Mouse (Mus musculus): Measurements from ENCODE around the gene Avpr1a. TPM values are rescaled to one million over a fixed set of nuclear protein-coding genes. Genes with fewer than 3 reads are reported as not detected.

Gene Avpr1a
- polyA plus RNA-seq (2015; fragmentation: Nextera tagmentation; extraction: Ambion mirVana), result 0.35 and 0.58 TPM in 2 replicates

DNA sequence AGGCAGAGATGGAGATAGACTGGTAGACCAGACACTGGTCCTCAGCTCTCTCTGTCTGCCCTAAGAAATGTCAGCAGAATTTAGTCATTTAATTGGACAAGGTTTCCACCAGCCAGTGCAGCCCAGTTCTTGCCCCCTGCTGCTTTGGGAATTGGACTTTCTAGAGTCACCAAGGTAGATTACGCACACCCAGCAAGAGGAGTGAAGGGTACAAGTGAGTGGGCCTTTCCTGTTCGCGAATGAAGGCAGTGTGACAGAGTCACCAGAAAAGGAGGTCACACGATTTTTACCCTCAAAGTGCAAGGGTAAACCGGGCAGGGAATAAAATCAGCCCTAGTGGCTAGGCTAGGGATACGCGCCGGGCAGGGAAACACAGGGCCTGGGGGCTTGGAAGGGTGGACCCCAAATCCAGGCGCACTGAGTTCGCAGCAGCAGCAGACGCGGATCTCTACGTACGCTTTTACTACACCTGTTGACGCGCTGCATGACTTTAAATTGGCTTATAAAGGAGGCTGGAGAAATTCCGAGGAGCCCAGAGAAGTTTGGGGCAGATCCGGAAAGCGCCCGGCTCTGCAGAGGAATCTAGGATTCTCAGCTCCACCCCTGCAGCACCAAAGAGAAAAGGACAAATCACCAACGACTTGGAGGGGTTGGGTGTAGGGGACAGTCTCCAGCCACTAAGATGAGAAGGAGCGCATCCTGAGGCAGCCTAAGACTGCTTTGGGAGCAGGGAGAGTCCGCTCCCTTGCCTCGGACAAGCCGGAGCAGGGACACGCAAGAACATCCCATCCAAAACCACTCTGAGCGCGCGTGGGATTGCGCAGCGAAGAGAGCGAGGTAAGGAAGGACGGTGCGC lies at the start of gene Avpr1a:
Avpr1a (plus strand) TSS at position 639 of the 856 bp plus-strand sequence.
- Histone ChIP-seq H3K9ac (peak within 1 kb of the TSS; percentile 31; the same call in 1 of the 2 replicates), H3K27ac (no peak within 1 kb of the TSS), H3K4me2 (peak within 1 kb of the TSS; percentile 96), H3K9me3 (replicated peaks) (no peaks in the 10 kb centered on the region), H3K4me3 (peak within 1 kb of the TSS; percentile 56), H3K36me3 (no peaks in the 10 kb centered on the region), H3K4me1 (replicated peaks) (peaks cover 18% of the 10 kb centered on the region), H3K27me3 (peaks cover 39% of the 10 kb centered on the region)
- WGBS, result 9% methylated on average over 34 of the region's 34 CpGs
- ATAC-seq (replicated peaks; ENCODE audit: insufficient number of reproducible peaks, insufficient read depth, low FRiP score, low read depth), result no peak

GRCm38 (mm10) chr10:122402270-122402669 lies 46.0 kb upstream of the Avpr1a start:
- 32% methylated on average over 1 of the region's 1 CpGs for WGBS
- Histone ChIP-seq H3K9ac (no peak overlapping the region), H3K4me3 (no peak overlapping the region), H3K4me1 (replicated peaks) (no peaks in the 10 kb centered on the region), H3K27ac (no peak overlapping the region), H3K9me3 (replicated peaks) (no peaks in the 10 kb centered on the region), H3K36me3 (no peaks in the 10 kb centered on the region), H3K4me2 (no peak overlapping the region), H3K27me3 (no peaks in the 10 kb centered on the region)
- no peak for ATAC-seq (replicated peaks; ENCODE audit: insufficient number of reproducible peaks, insufficient read depth, low FRiP score, low read depth)

DNA sequence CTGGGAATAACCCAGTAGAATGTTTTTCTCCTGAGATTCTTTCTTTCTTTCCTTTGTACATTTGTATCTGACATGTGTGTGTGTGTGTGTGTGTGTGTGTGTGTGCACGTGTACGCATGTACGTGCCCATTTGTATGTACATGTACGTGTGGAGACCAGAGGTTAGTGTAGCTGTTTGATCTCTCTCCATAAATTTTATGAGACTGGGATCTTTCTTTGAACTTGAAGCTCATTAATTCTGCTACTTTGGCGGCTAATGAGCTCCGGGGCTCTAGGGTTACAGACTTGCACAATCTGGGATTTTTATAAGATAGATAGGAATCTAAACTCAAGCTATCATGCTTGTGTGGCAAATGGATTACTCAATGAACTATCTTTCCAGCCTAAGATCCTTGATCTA lies 42.0 kb upstream of the Avpr1a start:
- WGBS, result 91% methylated on average over 6 of the region's 6 CpGs
- H3K27ac ChIP-seq, result no peak overlapping the region
- no peaks in the 10 kb centered on the region for H3K27me3 ChIP-seq
- H3K9me3 ChIP-seq (replicated peaks), result no peaks in the 10 kb centered on the region
- H3K36me3 ChIP-seq, result no peaks in the 10 kb centered on the region
- H3K4me1 ChIP-seq (replicated peaks), result no peaks in the 10 kb centered on the region
- no peak overlapping the region for H3K9ac ChIP-seq
- no peak overlapping the region for H3K4me3 ChIP-seq
- no peak for ATAC-seq (replicated peaks; ENCODE audit: insufficient number of reproducible peaks, insufficient read depth, low FRiP score, low read depth)
- no peak overlapping the region for H3K4me2 ChIP-seq

- Histone ChIP-seq H3K36me3 (no peaks in the 10 kb centered on the region), H3K9ac (no peak overlapping the region), H3K9me3 (replicated peaks) (no peaks in the 10 kb centered on the region), H3K4me2 (no peak overlapping the region), H3K4me1 (replicated peaks) (no peaks in the 10 kb centered on the region), H3K27ac (no peak overlapping the region), H3K4me3 (no peak overlapping the region), H3K27me3 (no peaks in the 10 kb centered on the region)
- 60% methylated on average over 7 of the region's 7 CpGs for WGBS
- ATAC-seq (replicated peaks; ENCODE audit: insufficient number of reproducible peaks, insufficient read depth, low FRiP score, low read depth), result no peak
These were observed 39.4 kb upstream of the Avpr1a start for GRCm38 (mm10) chr10:122408697-122409409.

GRCm38 (mm10) chr10:122410791-122411190 lies 37.5 kb upstream of the Avpr1a start:
- Histone ChIP-seq H3K27me3 (no peaks in the 10 kb centered on the region), H3K27ac (no peak overlapping the region), H3K9ac (no peak overlapping the region), H3K4me1 (replicated peaks) (no peaks in the 10 kb centered on the region), H3K4me3 (no peak overlapping the region), H3K9me3 (replicated peaks) (no peaks in the 10 kb centered on the region), H3K4me2 (no peak overlapping the region), H3K36me3 (no peaks in the 10 kb centered on the region)
- ATAC-seq (replicated peaks; ENCODE audit: insufficient number of reproducible peaks, insufficient read depth, low FRiP score, low read depth), result no peak
- WGBS, result 77% methylated on average over 2 of the region's 2 CpGs

DNA sequence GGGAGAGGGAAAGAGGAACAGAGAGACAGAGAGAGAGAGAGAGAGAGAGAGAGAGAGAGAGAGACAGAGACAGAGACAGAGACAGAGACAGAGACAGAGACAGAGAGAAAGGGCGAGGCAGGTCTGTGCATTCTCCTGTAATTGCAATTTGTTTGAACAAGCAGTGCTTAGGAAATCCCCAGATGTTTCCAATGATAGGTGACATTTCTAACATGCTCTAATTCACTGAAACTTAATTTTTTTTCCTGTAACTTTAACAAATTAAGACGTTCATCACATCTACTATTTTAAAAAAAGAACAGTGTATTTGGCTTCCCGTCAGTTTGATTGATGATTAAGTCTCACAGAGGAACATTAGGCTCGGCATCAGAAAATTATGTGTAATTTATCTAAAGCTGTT lies 15.6 kb upstream of the Avpr1a start:
- Histone ChIP-seq H3K27me3 (no peaks in the 10 kb centered on the region), H3K9me3 (replicated peaks) (no peaks in the 10 kb centered on the region), H3K4me3 (no peak overlapping the region), H3K4me1 (replicated peaks) (no peaks in the 10 kb centered on the region), H3K27ac (no peak overlapping the region), H3K9ac (no peak overlapping the region), H3K4me2 (no peak overlapping the region), H3K36me3 (no peaks in the 10 kb centered on the region)
- WGBS, result 54% methylated on average over 4 of the region's 4 CpGs
- no peak for ATAC-seq (replicated peaks; ENCODE audit: insufficient number of reproducible peaks, insufficient read depth, low FRiP score, low read depth)

GRCm38 (mm10) chr10:122447275-122447674 lies 1.0 kb upstream of the Avpr1a start:
- no peaks in the 10 kb centered on the region for H3K9me3 ChIP-seq (replicated peaks)
- H3K4me3 ChIP-seq, result no peak overlapping the region
- H3K9ac ChIP-seq, result no peak overlapping the region
- peaks cover 18% of the 10 kb centered on the region for H3K4me1 ChIP-seq (replicated peaks)
- no peak for ATAC-seq (replicated peaks; ENCODE audit: insufficient number of reproducible peaks, insufficient read depth, low FRiP score, low read depth)
- no peak overlapping the region for H3K4me2 ChIP-seq
- H3K27me3 ChIP-seq, result peaks cover 39% of the 10 kb centered on the region
- H3K27ac ChIP-seq, result no peak overlapping the region
- no peaks in the 10 kb centered on the region for H3K36me3 ChIP-seq
- WGBS, result 29% methylated on average over 7 of the region's 10 CpGs

- H3K9me3 ChIP-seq (replicated peaks), result no peaks in the 10 kb centered on the region
- ATAC-seq (replicated peaks; ENCODE audit: insufficient number of reproducible peaks, insufficient read depth, low FRiP score, low read depth), result no peak
- peaks cover 39% of the 10 kb centered on the region for H3K27me3 ChIP-seq
- H3K4me1 ChIP-seq (replicated peaks), result peaks cover 21% of the 10 kb centered on the region
- H3K4me2 ChIP-seq, result peak overlapping the region; percentile 96
- no peaks in the 10 kb centered on the region for H3K36me3 ChIP-seq
- H3K9ac ChIP-seq, result peak overlapping the region; percentile 31; the same call in 1 of the 2 replicates
- no peak overlapping the region for H3K27ac ChIP-seq
- WGBS, result 1% methylated on average over 70 of the region's 70 CpGs
- peak overlapping the region; percentile 56 for H3K4me3 ChIP-seq
These were observed 665 bp downstream of the Avpr1a start for GRCm38 (mm10) chr10:122448717-122449611.

- Histone ChIP-seq H3K27ac (no peak overlapping the region), H3K36me3 (no peaks in the 10 kb centered on the region), H3K9me3 (replicated peaks) (no peaks in the 10 kb centered on the region), H3K4me1 (replicated peaks) (peaks cover 21% of the 10 kb centered on the region), H3K9ac (no peak overlapping the region), H3K27me3 (peaks cover 39% of the 10 kb centered on the region), H3K4me2 (peak overlapping the region; percentile 96; the same call in 1 of the 2 replicates), H3K4me3 (no peak overlapping the region)
- no peak for ATAC-seq (replicated peaks; ENCODE audit: insufficient number of reproducible peaks, insufficient read depth, low FRiP score, low read depth)
These were observed 1.6 kb downstream of the Avpr1a start for GRCm38 (mm10) chr10:122449856-122450255.

GRCm38 (mm10) chr10:122453466-122453865 lies 5.2 kb downstream of the Avpr1a start:
- no peak for ATAC-seq (replicated peaks; ENCODE audit: insufficient number of reproducible peaks, insufficient read depth, low FRiP score, low read depth)
- no peaks in the 10 kb centered on the region for H3K9me3 ChIP-seq (replicated peaks)
- H3K36me3 ChIP-seq, result no peaks in the 10 kb centered on the region
- no peak overlapping the region for H3K4me3 ChIP-seq
- WGBS, result 42% methylated on average over 3 of the region's 3 CpGs
- no peak overlapping the region for H3K27ac ChIP-seq
- H3K27me3 ChIP-seq, result peaks cover 23% of the 10 kb centered on the region
- H3K4me2 ChIP-seq, result no peak overlapping the region
- peaks cover 13% of the 10 kb centered on the region for H3K4me1 ChIP-seq (replicated peaks)
- no peak overlapping the region for H3K9ac ChIP-seq

- WGBS, result 88% methylated on average over 11 of the region's 11 CpGs
- Histone ChIP-seq H3K36me3 (no peaks in the 10 kb centered on the region), H3K4me2 (no peak overlapping the region), H3K4me1 (replicated peaks) (0 out of 2 replicates have a peak, but pooled peaks cover 2% of the 10 kb centered on the region), H3K9me3 (replicated peaks) (no peaks in the 10 kb centered on the region), H3K27me3 (peaks cover 3% of the 10 kb centered on the region), H3K9ac (no peak overlapping the region), H3K4me3 (no peak overlapping the region), H3K27ac (no peak overlapping the region)
- no peak for ATAC-seq (replicated peaks; ENCODE audit: insufficient number of reproducible peaks, insufficient read depth, low FRiP score, low read depth)
These were observed 7.5 kb downstream of the Avpr1a start for GRCm38 (mm10) chr10:122455793-122456192.

Data from heart, embryonic 15.5 days (tissue).